Mouse (Mus musculus) CH12.LX (cell line): ENCODE data around the gene Pnrc2. TPM values are rescaled to one million over a fixed set of nuclear protein-coding genes. Genes with fewer than 3 reads are reported as not detected.

Experiments
- DNase-seq: peaks from one replicate; pipeline ENCODE4 v3.0.0-alpha.2; 2013; ENCODE audit errors: extremely low read depth
- H3K27ac ChIP-seq: 2 replicates; pipeline ENCODE4 v1.5.1; 2012; ENCODE audit warnings: low read depth, mild to moderate bottlenecking, control low read depth, moderate library complexity; ENCODE audit not compliant: insufficient read depth
- H3K27me3 ChIP-seq: replicated peaks from 2 replicates; pipeline ENCODE3; 2012; ENCODE audit warnings: inconsistent platforms
- H3K36me3 ChIP-seq, 2 experiments: replicated peaks in 1 of 2; 2 replicates each; pipeline versions ENCODE3 to v1.6.1; 2012; ENCODE audit warnings: inconsistent platforms in 1 of 2, low read length in 1 of 2, mild to moderate bottlenecking in 1 of 2, mixed read lengths in 1 of 2, moderate library complexity in 1 of 2; ENCODE audit not compliant: control insufficient read depth in 1 of 2, insufficient read depth in 1 of 2
- H3K4me1 ChIP-seq, 2 experiments: 2 replicates each; pipeline ENCODE4 v1.6.1; 2012; ENCODE audit warnings: inconsistent platforms in 1 of 2, moderate library complexity in 1 of 2; ENCODE audit not compliant: insufficient read depth in 2 of 2, control insufficient read depth in 1 of 2
- H3K4me2 ChIP-seq: 2 replicates; pipeline ENCODE4 v1.6.1; 2012; ENCODE audit warnings: low read depth, mild to moderate bottlenecking, control low read depth; ENCODE audit not compliant: poor library complexity, insufficient read depth, severe bottlenecking
- H3K4me3 ChIP-seq, 3 experiments: fragments of 150-350 bp in 1 of 3; sonication (generic) in 1 of 3; replicated peaks in 1 of 3; 2 replicates each; pipeline versions ENCODE3 to v1.5.1; 2011 to 2012; ENCODE audit warnings: low read depth in 2 of 3, low read length in 2 of 3, mild to moderate bottlenecking in 2 of 3, moderate library complexity in 2 of 3, control low read depth in 1 of 3, improper control_type of control experiment in 1 of 3, inconsistent platforms in 1 of 3, mixed read lengths in 1 of 3; ENCODE audit not compliant: poor library complexity in 1 of 3
- H3K79me2 ChIP-seq: replicated peaks from 2 replicates; pipeline ENCODE4 v1.6.1; 2012; ENCODE audit warnings: mild to moderate bottlenecking, moderate library complexity; ENCODE audit not compliant: control insufficient read depth, poor library complexity, insufficient read depth, severe bottlenecking; ENCODE audit errors: extremely low read depth
- H3K9ac ChIP-seq: 2 replicates; pipeline ENCODE4 v1.6.1; 2012; ENCODE audit warnings: low read depth, mild to moderate bottlenecking, control low read depth, moderate library complexity; ENCODE audit not compliant: insufficient read depth
- H3K9me3 ChIP-seq: replicated peaks from 2 replicates; pipeline ENCODE3; 2012; ENCODE audit warnings: low read length, inconsistent platforms, mixed read lengths
- BHLHE40 ChIP-seq: IDR thresholded peaks from 2 replicates; pipeline ENCODE4 v1.6.1; 2011; ENCODE audit warnings: mild to moderate bottlenecking, low read depth, low read length, improper control_type of control experiment
- ELF1 ChIP-seq: IDR thresholded peaks from 2 replicates; pipeline ENCODE4 v1.6.1; 2014; ENCODE audit warnings: low read depth, mild to moderate bottlenecking, inconsistent platforms, low read length, improper control_type of control experiment
- EP300 ChIP-seq: IDR thresholded peaks from 2 replicates; pipeline ENCODE4 v1.6.1; 2011; ENCODE audit warnings: low read length, improper control_type of control experiment
- HCFC1 ChIP-seq: IDR thresholded peaks from 2 replicates; pipeline ENCODE4 v1.6.1; 2012; ENCODE audit warnings: low read depth, mild to moderate bottlenecking, inconsistent platforms, low read length, improper control_type of control experiment
- JUND ChIP-seq: conservative IDR thresholded peaks from 2 replicates; pipeline ENCODE4 v1.6.1; 2011; ENCODE audit warnings: low read depth, low read length, improper control_type of control experiment
- KAT2A ChIP-seq: IDR thresholded peaks from 2 replicates; pipeline ENCODE4 v1.6.1; 2012; ENCODE audit warnings: low read length, improper control_type of control experiment, inconsistent platforms; ENCODE audit not compliant: insufficient replicate concordance
- MAX ChIP-seq: IDR thresholded peaks from 2 replicates; pipeline ENCODE4 v1.6.1; 2011; ENCODE audit warnings: low read length, improper control_type of control experiment
- MEF2A ChIP-seq: IDR thresholded peaks from 2 replicates; pipeline ENCODE4 v1.6.1; 2014; ENCODE audit warnings: low read depth, mild to moderate bottlenecking, inconsistent platforms, low read length, improper control_type of control experiment, borderline replicate concordance
- MYC ChIP-seq: IDR thresholded peaks from 2 replicates; pipeline ENCODE4 v1.6.1; 2011; ENCODE audit warnings: low read depth, mild to moderate bottlenecking, improper control_type of control experiment, low read length
- RAD21 ChIP-seq: IDR thresholded peaks from 2 replicates; pipeline ENCODE4 v1.6.1; 2011; ENCODE audit warnings: low read depth, mild to moderate bottlenecking, low read length, improper control_type of control experiment, moderate library complexity
- SIN3A ChIP-seq: IDR thresholded peaks from 2 replicates; pipeline ENCODE4 v1.6.1; 2012; ENCODE audit warnings: low read length, improper control_type of control experiment, inconsistent platforms
- SMC3 ChIP-seq: IDR thresholded peaks from 2 replicates; pipeline ENCODE4 v1.6.1; 2011; ENCODE audit warnings: low read depth, low read length, improper control_type of control experiment
- TCF12 ChIP-seq: IDR thresholded peaks from 2 replicates; pipeline ENCODE4 v1.6.1; 2014; ENCODE audit warnings: low read depth, mild to moderate bottlenecking, inconsistent platforms, low read length, improper control_type of control experiment
- UBTF ChIP-seq: IDR thresholded peaks from 2 replicates; pipeline ENCODE4 v1.6.1; 2012; ENCODE audit warnings: low read depth, mild to moderate bottlenecking, inconsistent platforms, low read length, improper control_type of control experiment, moderate library complexity
- ZKSCAN1 ChIP-seq: IDR thresholded peaks from 2 replicates; pipeline ENCODE4 v1.6.1; 2012; ENCODE audit warnings: low read depth, inconsistent platforms, low read length, improper control_type of control experiment, borderline replicate concordance
- dilution Hi-C: fragments of 300-500 bp; cut with MboI; formaldehyde crosslinking; loops from 2 replicates; pipeline ENCODE4 v1.14.3; 2020; ENCODE audit warnings: low sequenced_read_pairs; ENCODE audit not compliant: extremely low pct_unique_long_range_greater_than_20kb, extremely low pct_ligation_motif_present
- in situ Hi-C: fragments of 300-500 bp; cut with MboI; formaldehyde crosslinking; loops from 3 replicates; pipeline ENCODE4 v1.14.3; 2019; ENCODE audit warnings: low sequenced_read_pairs, low pct_ligation_motif_present, low pct_unique_long_range_greater_than_20kb, mixed read lengths
- polyA plus RNA-seq: library from polyadenylated mRNA; unstranded; fragments of >175 nt; gene quantifications from 2 replicates; pipeline ENCODE4 v1.2.1, GENCODE M21; 2012; ENCODE audit warnings: low read depth; ENCODE audit not compliant: insufficient read length
- total RNA-seq, 2 experiments: library from RNA; depleted of rRNA; stranded (reverse); fragments of 300-350 nt in 1 of 2; fragments of >200 nt in 1 of 2; gene quantifications; 2 replicates each; pipeline ENCODE4 v1.2.3; 2012 to 2014

The Pnrc2 gene
- total and polyA plus RNA-seq, 3 experiments, result 30.5 to 46.9 (median 32.8) TPM

DNA sequence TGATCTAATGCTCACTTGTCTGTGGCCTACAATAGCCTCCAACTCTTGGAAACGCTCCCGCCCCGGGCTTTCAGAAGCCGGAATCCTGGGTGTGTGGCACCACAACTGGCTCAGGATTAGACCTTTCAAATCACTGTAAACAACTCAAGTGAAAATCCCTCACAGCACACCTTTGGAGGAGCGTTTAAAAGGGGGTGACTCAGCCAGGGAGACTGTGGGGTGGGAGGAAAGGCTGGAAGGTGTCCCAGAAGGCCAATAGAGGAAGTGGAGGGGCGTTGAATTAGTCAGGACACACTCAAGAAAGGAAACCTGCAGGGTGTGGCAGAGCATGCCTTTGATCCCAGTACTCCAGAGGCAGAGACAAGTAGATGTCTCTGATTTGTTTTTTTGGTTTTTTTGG is 29.2 kb downstream of the Pnrc2 start:
- dilution Hi-C loops, result no loop called here
- TF ChIP-seq JUND, result no peak
- no peak for TF ChIP-seq RAD21
- no peak for TF ChIP-seq MYC
- no peak for TF ChIP-seq BHLHE40
- TF ChIP-seq MAX, result no peak
- no peak for TF ChIP-seq SMC3
- no peak for TF ChIP-seq ZKSCAN1
- no peak for TF ChIP-seq MEF2A
- no peak for TF ChIP-seq KAT2A
- no peak for TF ChIP-seq HCFC1
- H3K27me3 ChIP-seq, result peaks cover 6% of the 10 kb centered on the region

GRCm38 (mm10) chr4:135839293-135840011 is 34.2 kb downstream of the Pnrc2 start:
- Histone ChIP-seq H3K27me3 (peaks cover 11% of the 10 kb centered on the region), H3K27ac (no peak overlapping the region), H3K36me3 (no peaks in the 10 kb centered on the region), H3K9ac (no peak overlapping the region), H3K4me1 (no peaks in the 10 kb centered on the region), H3K4me2 (no peak overlapping the region), H3K4me3 (no peak overlapping the region), H3K9me3 (peaks cover 10% of the 10 kb centered on the region), H3K79me2 (no peaks in the 10 kb centered on the region)
- in situ Hi-C loops (no loop called here), dilution Hi-C loops (no loop called here)
- TF ChIP-seq TCF12, result no peak
- no peak for TF ChIP-seq ELF1
- TF ChIP-seq UBTF, result no peak
- TF ChIP-seq EP300, result no peak
- no peak for TF ChIP-seq SIN3A
- no peak for DNase-seq

More for the DNA sequence above, 29.2 kb downstream of the Pnrc2 start:
- Histone ChIP-seq H3K36me3 (no peaks in the 10 kb centered on the region), H3K4me3 (no peak overlapping the region), H3K4me2 (no peak overlapping the region), H3K4me1 (no peaks in the 10 kb centered on the region), H3K79me2 (no peaks in the 10 kb centered on the region), H3K9me3 (peaks cover 15% of the 10 kb centered on the region), H3K27ac (no peak overlapping the region), H3K9ac (no peak overlapping the region)
- DNase-seq, result no peak
- in situ Hi-C loops, result no loop called here
